Mouse (Mus musculus): Measurements from ENCODE around the gene Rnf222. TPM values are rescaled to one million over a fixed set of nuclear protein-coding genes. Genes with fewer than 3 reads are reported as not detected.

Rnf222 gene
- total and polyA plus RNA-seq, 3 experiments: not detected

GRCm38 (mm10) chr11:68905138-68905531 is 16.8 kb downstream of the Rnf222 start:
- H3K79me2 ChIP-seq (replicated peaks; ENCODE audit: control insufficient read depth, extremely low read depth, insufficient read depth, poor library complexity, severe bottlenecking): peaks cover 19% of the 10 kb centered on the region
- dilution Hi-C loops (cut with MboI; ENCODE audit: extremely low pct_ligation_motif_present, extremely low pct_unique_long_range_greater_than_20kb, low sequenced_read_pairs): no loop called here
- H3K4me2 ChIP-seq (ENCODE audit: insufficient read depth, low read depth, poor library complexity, severe bottlenecking): no peak overlapping the region

GRCm38 (mm10) chr11:68905665-68906460 is 17.5 kb downstream of the Rnf222 start:
- Histone ChIP-seq H3K4me2 (ENCODE audit: insufficient read depth, low read depth, poor library complexity, severe bottlenecking) (no peak overlapping the region), H3K79me2 (replicated peaks; ENCODE audit: control insufficient read depth, extremely low read depth, insufficient read depth, poor library complexity, severe bottlenecking) (peaks cover 19% of the 10 kb centered on the region), H3K27ac (ENCODE audit: insufficient read depth, low read depth) (no peak overlapping the region), H3K4me3 (replicated peaks in 1 of 3; ENCODE audit: low read depth in 2 of 3, low read length in 2 of 3, poor library complexity in 1 of 3) (no peak overlapping the region), H3K4me1 (ENCODE audit: control insufficient read depth in 1 of 2, insufficient read depth in 2 of 2) (peaks cover 5 to 26% of the 10 kb centered on the region in 2 experiments; a peak in 3 of 4 replicates), H3K9me3 (replicated peaks; ENCODE audit: low read length) (no peaks in the 10 kb centered on the region), H3K9ac (ENCODE audit: insufficient read depth, low read depth) (no peak overlapping the region), H3K27me3 (replicated peaks) (no peaks in the 10 kb centered on the region), H3K36me3 (replicated peaks in 1 of 2; ENCODE audit: control insufficient read depth in 1 of 2, insufficient read depth in 1 of 2, low read length in 1 of 2) (peaks cover 36 to 54% of the 10 kb centered on the region in 2 experiments)
- in situ Hi-C loops (cut with MboI; ENCODE audit: low pct_ligation_motif_present, low pct_unique_long_range_greater_than_20kb, low sequenced_read_pairs) (no loop called here), dilution Hi-C loops (cut with MboI; ENCODE audit: extremely low pct_ligation_motif_present, extremely low pct_unique_long_range_greater_than_20kb, low sequenced_read_pairs) (no loop called here)
- no peak for TF ChIP-seq TCF12 (IDR thresholded peaks at IDR 0.05; ENCODE audit: low read depth, low read length)
- TF ChIP-seq MYC (IDR thresholded peaks at IDR 0.05; ENCODE audit: low read depth, low read length): no peak
- TF ChIP-seq CHD2 (IDR thresholded peaks at IDR 0.05; ENCODE audit: low read length): peak; percentile 62; the same call in 1 of the 2 replicates
- TF ChIP-seq GABPA (IDR thresholded peaks at IDR 0.05; ENCODE audit: insufficient replicate concordance, low read depth, low read length): no peak
- TF ChIP-seq POLR2AphosphoS2 (IDR thresholded peaks at IDR 0.05; ENCODE audit: low read depth, low read length): peak; percentile 66; the same call in 1 of the 2 replicates
- no peak for TF ChIP-seq TBP (conservative IDR thresholded peaks at IDR 0.05; ENCODE audit: low read depth, low read length)
- no peak for TF ChIP-seq IRF4 (IDR thresholded peaks at IDR 0.05; ENCODE audit: low read depth, low read length)
- TF ChIP-seq ZNF384 (IDR thresholded peaks at IDR 0.05; ENCODE audit: low read depth, low read length): peak; percentile 44; the same call in 1 of the 2 replicates
- peak; percentile 16 for TF ChIP-seq ZMIZ1 (IDR thresholded peaks at IDR 0.05; ENCODE audit: low read depth, low read length)
- no peak for TF ChIP-seq PAX5 (IDR thresholded peaks at IDR 0.05; ENCODE audit: low read length)
- no peak for TF ChIP-seq MXI1 (IDR thresholded peaks at IDR 0.05; ENCODE audit: low read depth, low read length)
- peak; percentile 66 for TF ChIP-seq POLR2A (IDR thresholded peaks at IDR 0.05; ENCODE audit: low read depth, low read length)
- no peak for TF ChIP-seq JUND (conservative IDR thresholded peaks at IDR 0.05; ENCODE audit: low read depth, low read length)
- TF ChIP-seq CHD1 (IDR thresholded peaks at IDR 0.05; ENCODE audit: low read depth, low read length): no peak
- no peak for TF ChIP-seq MAFK (IDR thresholded peaks at IDR 0.05; ENCODE audit: insufficient replicate concordance, low read length)
- no peak for TF ChIP-seq NELFE (IDR thresholded peaks at IDR 0.05; ENCODE audit: low read depth, low read length)
- no peak for TF ChIP-seq ZKSCAN1 (IDR thresholded peaks at IDR 0.05; ENCODE audit: borderline replicate concordance, low read depth, low read length)
- peak; percentile 25 for DNase-seq (ENCODE audit: extremely low read depth)

More at GRCm38 (mm10) chr11:68905138-68905531, 16.8 kb downstream of the Rnf222 start:
- H3K4me3 ChIP-seq (replicated peaks in 1 of 3; ENCODE audit: low read depth in 2 of 3, low read length in 2 of 3, poor library complexity in 1 of 3): no peak overlapping the region
- TF ChIP-seq IRF4 (IDR thresholded peaks at IDR 0.05; ENCODE audit: low read depth, low read length) (no peak), UBTF (IDR thresholded peaks at IDR 0.05; ENCODE audit: low read depth, low read length) (no peak), MAFK (IDR thresholded peaks at IDR 0.05; ENCODE audit: insufficient replicate concordance, low read length) (peak; percentile 16; the same call in 1 of the 2 replicates), ZMIZ1 (IDR thresholded peaks at IDR 0.05; ENCODE audit: low read depth, low read length) (0 out of 2 replicates have a peak, but pooled peaks have one; percentile 11)
- peaks cover 5 to 28% of the 10 kb centered on the region in 2 experiments; a peak in 3 of 4 replicates for H3K4me1 ChIP-seq (ENCODE audit: control insufficient read depth in 1 of 2, insufficient read depth in 2 of 2)
- DNase-seq (ENCODE audit: extremely low read depth): no peak
- H3K36me3 ChIP-seq (replicated peaks in 1 of 2; ENCODE audit: control insufficient read depth in 1 of 2, insufficient read depth in 1 of 2, low read length in 1 of 2): peaks cover 36 to 54% of the 10 kb centered on the region in 2 experiments
- no peak overlapping the region for H3K27ac ChIP-seq (ENCODE audit: insufficient read depth, low read depth)
- H3K9ac ChIP-seq (ENCODE audit: insufficient read depth, low read depth): no peak overlapping the region
- H3K9me3 ChIP-seq (replicated peaks; ENCODE audit: low read length): no peaks in the 10 kb centered on the region
- peaks cover under 1% of the 10 kb centered on the region for H3K27me3 ChIP-seq (replicated peaks)
- in situ Hi-C loops (cut with MboI; ENCODE audit: low pct_ligation_motif_present, low pct_unique_long_range_greater_than_20kb, low sequenced_read_pairs): no loop called here
